Mouse (Mus musculus): ENCODE results near the gene Dip2c. TPM values are rescaled to one million over a fixed set of nuclear protein-coding genes. Genes with fewer than 3 reads are reported as not detected.

Gene Dip2c
- total and polyA plus RNA-seq, 2 experiments from 2014 or later = 7.1 to 63.6 TPM

- Histone ChIP-seq H3K4me1 (ENCODE audit: control insufficient read depth, insufficient read depth) (peaks cover 43% of the 10 kb centered on the region), H3K4me3 (ENCODE audit: low read depth, low read length) (no peak overlapping the region), H3K27ac (ENCODE audit: low read depth) (no peak overlapping the region), H3K9ac (replicated peaks; ENCODE audit: low read depth, low read length) (no peak overlapping the region), H3K27me3 (ENCODE audit: control insufficient read depth, insufficient read depth, low read length) (no peaks in the 10 kb centered on the region), H3K9me3 (replicated peaks; ENCODE audit: control insufficient read depth, low read length) (no peaks in the 10 kb centered on the region), H3K36me3 (replicated peaks; ENCODE audit: control insufficient read depth, insufficient read depth, low read length) (no peaks in the 10 kb centered on the region), H3K4me2 (ENCODE audit: low read depth, low read length) (no peak overlapping the region)
- TF ChIP-seq EP300 (IDR thresholded peaks at IDR 0.05; ENCODE audit: low read depth) = no peak
- no peak for TF ChIP-seq CTCF (IDR thresholded peaks at IDR 0.05; ENCODE audit: low read depth)
- no peak for DNase-seq (ENCODE audit: low spot score)
- no peak for ATAC-seq (ENCODE audit: insufficient read depth, low read depth)
- 83% methylated on average over 1 of the region's 1 CpGs for WGBS
These were observed 77.6 kb downstream of the Dip2c start for GRCm38 (mm10) chr13:9353890-9354289.

DNA sequence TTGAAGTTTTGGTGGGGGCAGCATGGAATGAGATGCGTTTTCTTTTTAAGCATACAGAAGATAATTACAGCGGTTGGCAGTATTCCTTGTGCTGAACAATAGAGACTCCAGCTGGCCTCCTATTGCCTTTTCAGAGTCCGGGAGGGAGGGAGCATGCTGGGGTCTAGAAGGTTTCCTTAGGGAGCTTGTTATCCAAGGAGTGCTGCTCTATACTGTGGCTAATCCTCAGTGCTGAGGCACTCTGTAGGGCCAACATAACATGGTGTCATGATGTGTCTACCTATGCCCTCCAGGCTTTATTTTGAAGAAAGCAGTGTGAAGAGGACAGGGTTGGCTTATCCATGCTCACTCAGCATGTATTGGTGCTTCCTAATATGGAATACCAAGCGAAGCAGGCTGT is 79.0 kb downstream of the Dip2c start:
- no peak for DNase-seq (ENCODE audit: low spot score)
- no peaks in the 10 kb centered on the region for H3K9me3 ChIP-seq (replicated peaks; ENCODE audit: control insufficient read depth, low read length)
- H3K27me3 ChIP-seq (ENCODE audit: control insufficient read depth, insufficient read depth, low read length) = no peaks in the 10 kb centered on the region
- no peak overlapping the region for H3K9ac ChIP-seq (replicated peaks; ENCODE audit: low read depth, low read length)
- no peak for TF ChIP-seq EP300 (IDR thresholded peaks at IDR 0.05; ENCODE audit: low read depth)
- TF ChIP-seq CTCF (IDR thresholded peaks at IDR 0.05; ENCODE audit: low read depth) = no peak
- no peak overlapping the region for H3K27ac ChIP-seq (ENCODE audit: low read depth)
- no peak for ATAC-seq (ENCODE audit: insufficient read depth, low read depth)
- 66% methylated on average over 4 of the region's 4 CpGs for WGBS
- H3K4me1 ChIP-seq (ENCODE audit: control insufficient read depth, insufficient read depth) = peaks cover 37% of the 10 kb centered on the region
- no peak overlapping the region for H3K4me2 ChIP-seq (ENCODE audit: low read depth, low read length)
- H3K4me3 ChIP-seq (ENCODE audit: low read depth, low read length) = no peak overlapping the region
- H3K36me3 ChIP-seq (replicated peaks; ENCODE audit: control insufficient read depth, insufficient read depth, low read length) = no peaks in the 10 kb centered on the region

DNA sequence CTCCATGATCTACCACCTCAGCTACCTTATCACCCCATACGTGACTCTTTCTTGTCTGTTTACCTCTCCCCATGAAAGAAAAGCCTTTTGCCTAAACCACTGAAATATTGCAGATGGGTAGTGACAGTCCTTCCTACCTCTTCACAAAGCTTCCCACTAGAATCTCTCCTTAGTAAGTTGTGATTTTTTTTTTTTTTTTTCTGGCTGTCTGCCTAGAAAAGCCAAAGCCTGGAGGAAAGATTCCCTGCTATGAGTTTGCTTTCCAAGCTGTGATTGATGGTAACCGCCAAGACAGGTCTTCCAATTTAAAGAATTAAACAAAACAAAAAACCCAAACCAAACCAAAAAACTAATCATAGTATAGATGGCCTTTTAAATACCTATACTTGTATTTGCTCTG is 85.1 kb downstream of the Dip2c start:
- no peaks in the 10 kb centered on the region for H3K36me3 ChIP-seq (replicated peaks; ENCODE audit: control insufficient read depth, insufficient read depth, low read length)
- no peak for DNase-seq (ENCODE audit: low spot score)
- WGBS = 53% methylated on average over 2 of the region's 2 CpGs
- TF ChIP-seq EP300 (IDR thresholded peaks at IDR 0.05; ENCODE audit: low read depth) = no peak
- TF ChIP-seq CTCF (IDR thresholded peaks at IDR 0.05; ENCODE audit: low read depth) = no peak
- no peaks in the 10 kb centered on the region for H3K27me3 ChIP-seq (ENCODE audit: control insufficient read depth, insufficient read depth, low read length)
- H3K4me3 ChIP-seq (ENCODE audit: low read depth, low read length) = no peak overlapping the region
- H3K9ac ChIP-seq (replicated peaks; ENCODE audit: low read depth, low read length) = no peak overlapping the region
- no peak overlapping the region for H3K4me2 ChIP-seq (ENCODE audit: low read depth, low read length)
- no peak overlapping the region for H3K27ac ChIP-seq (ENCODE audit: low read depth)
- H3K9me3 ChIP-seq (replicated peaks; ENCODE audit: control insufficient read depth, low read length) = no peaks in the 10 kb centered on the region
- peaks cover 29% of the 10 kb centered on the region for H3K4me1 ChIP-seq (ENCODE audit: control insufficient read depth, insufficient read depth)
- ATAC-seq (ENCODE audit: insufficient read depth, low read depth) = no peak

DNA sequence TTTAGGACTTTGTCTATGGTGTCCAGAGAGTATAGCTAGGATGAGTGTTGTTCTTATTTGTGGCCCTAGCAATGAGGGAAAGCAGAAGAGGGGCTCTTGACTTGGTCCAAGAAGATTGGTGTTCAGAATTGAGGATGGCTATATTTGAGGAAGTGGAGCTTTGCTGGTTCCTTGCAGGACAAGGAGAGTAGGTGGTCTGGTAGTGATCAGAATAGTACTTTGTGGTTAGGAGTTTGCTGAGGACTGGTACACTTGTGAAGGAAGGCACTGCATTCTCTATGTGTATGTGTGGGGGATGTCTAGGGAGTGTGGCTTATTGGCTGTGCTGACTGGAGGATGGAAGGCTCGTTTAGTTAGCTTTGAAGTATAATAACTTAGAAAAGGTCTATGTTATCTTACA is 95.1 kb downstream of the Dip2c start:
- peaks cover 6% of the 10 kb centered on the region; the same call in 1 of the 2 replicates for H3K4me1 ChIP-seq (ENCODE audit: control insufficient read depth, insufficient read depth)
- no peaks in the 10 kb centered on the region for H3K27me3 ChIP-seq (ENCODE audit: control insufficient read depth, insufficient read depth, low read length)
- no peaks in the 10 kb centered on the region for H3K9me3 ChIP-seq (replicated peaks; ENCODE audit: control insufficient read depth, low read length)
- ATAC-seq (ENCODE audit: insufficient read depth, low read depth) (no peak), DNase-seq (ENCODE audit: low spot score) (no peak)
- H3K4me3 ChIP-seq (ENCODE audit: low read depth, low read length) = no peak overlapping the region
- TF ChIP-seq EP300 (IDR thresholded peaks at IDR 0.05; ENCODE audit: low read depth) (no peak), CTCF (IDR thresholded peaks at IDR 0.05; ENCODE audit: low read depth) (no peak)
- no peaks in the 10 kb centered on the region for H3K36me3 ChIP-seq (replicated peaks; ENCODE audit: control insufficient read depth, insufficient read depth, low read length)
- 28% methylated on average over 1 of the region's 1 CpGs for WGBS
- H3K9ac ChIP-seq (replicated peaks; ENCODE audit: low read depth, low read length) = no peak overlapping the region
- no peak overlapping the region for H3K4me2 ChIP-seq (ENCODE audit: low read depth, low read length)
- no peak overlapping the region for H3K27ac ChIP-seq (ENCODE audit: low read depth)

DNA sequence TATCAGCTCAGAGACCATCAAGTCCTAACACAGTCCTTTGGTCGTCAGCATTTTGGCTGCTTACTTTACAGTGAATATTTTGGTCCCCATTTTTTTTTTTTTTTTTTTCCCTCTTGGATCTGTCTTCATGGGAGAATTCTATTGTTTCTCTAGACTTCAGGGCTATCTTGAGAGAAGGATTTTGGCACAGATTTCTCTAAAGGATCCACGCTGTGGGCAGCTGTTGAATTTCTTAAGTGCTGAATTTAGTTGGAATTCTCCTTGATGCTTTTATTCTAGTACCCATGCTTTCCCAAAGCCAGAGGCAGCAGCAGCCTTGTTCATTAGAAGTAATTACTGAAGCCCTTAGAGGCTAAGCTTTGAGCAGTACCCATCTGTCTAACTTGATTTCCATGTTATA is 100.8 kb downstream of the Dip2c start:
- Histone ChIP-seq H3K4me2 (ENCODE audit: low read depth, low read length) (no peak overlapping the region), H3K27me3 (ENCODE audit: control insufficient read depth, insufficient read depth, low read length) (no peaks in the 10 kb centered on the region), H3K4me1 (ENCODE audit: control insufficient read depth, insufficient read depth) (peaks cover 15% of the 10 kb centered on the region; the same call in 1 of the 2 replicates), H3K27ac (ENCODE audit: low read depth) (no peak overlapping the region), H3K36me3 (replicated peaks; ENCODE audit: control insufficient read depth, insufficient read depth, low read length) (no peaks in the 10 kb centered on the region), H3K9me3 (replicated peaks; ENCODE audit: control insufficient read depth, low read length) (0 out of 2 replicates have a peak, but pooled peaks cover 4% of the 10 kb centered on the region), H3K9ac (replicated peaks; ENCODE audit: low read depth, low read length) (no peak overlapping the region), H3K4me3 (ENCODE audit: low read depth, low read length) (no peak overlapping the region)
- WGBS = 58% methylated on average over 2 of the region's 2 CpGs
- DNase-seq (ENCODE audit: low spot score) (no peak), ATAC-seq (ENCODE audit: insufficient read depth, low read depth) (no peak)
- TF ChIP-seq EP300 (IDR thresholded peaks at IDR 0.05; ENCODE audit: low read depth) = no peak
- TF ChIP-seq CTCF (IDR thresholded peaks at IDR 0.05; ENCODE audit: low read depth) = no peak

DNA sequence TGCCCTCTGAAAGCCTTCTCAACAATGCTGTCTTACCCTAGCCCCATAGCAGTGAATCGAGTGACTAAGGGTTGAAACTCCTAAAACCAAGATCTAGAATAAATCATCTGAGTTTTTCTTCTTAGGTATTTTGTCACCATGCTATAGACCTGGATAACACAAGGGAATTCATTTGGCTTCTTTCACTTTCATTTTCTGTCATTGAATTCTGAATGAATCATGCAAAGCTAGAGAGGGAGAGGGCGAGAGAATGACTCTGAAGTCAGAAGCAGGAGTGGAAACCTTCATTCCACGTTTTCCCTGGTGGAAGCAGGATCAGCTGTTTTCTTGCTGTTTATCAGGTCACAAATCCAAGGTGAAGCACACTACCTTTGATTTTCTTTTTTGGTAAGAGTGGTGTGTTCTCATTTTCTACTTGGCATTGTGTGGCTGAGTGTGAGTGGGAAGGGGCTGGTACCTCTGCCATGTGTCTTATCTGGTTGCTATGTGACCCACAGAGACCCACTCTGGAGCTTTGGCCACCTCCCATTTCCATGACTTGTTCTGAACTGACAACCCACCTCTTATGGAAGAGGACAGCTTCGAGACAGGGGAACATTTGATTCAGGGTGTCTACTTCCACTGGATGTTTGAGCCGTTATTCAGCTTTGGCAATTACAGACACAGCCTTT is 104.5 kb downstream of the Dip2c start:
- 0 out of 2 replicates have a peak overlapping the region, but pooled peaks have one; percentile 9 for H3K4me2 ChIP-seq (ENCODE audit: low read depth, low read length)
- H3K27ac ChIP-seq (ENCODE audit: low read depth) = no peak overlapping the region
- WGBS = 72% methylated on average over 5 of the region's 5 CpGs
- ATAC-seq (ENCODE audit: insufficient read depth, low read depth) (no peak), DNase-seq (ENCODE audit: low spot score) (no peak)
- no peak for TF ChIP-seq EP300 (IDR thresholded peaks at IDR 0.05; ENCODE audit: low read depth)
- no peak for TF ChIP-seq CTCF (IDR thresholded peaks at IDR 0.05; ENCODE audit: low read depth)
- no peaks in the 10 kb centered on the region for H3K36me3 ChIP-seq (replicated peaks; ENCODE audit: control insufficient read depth, insufficient read depth, low read length)
- H3K27me3 ChIP-seq (ENCODE audit: control insufficient read depth, insufficient read depth, low read length) = no peaks in the 10 kb centered on the region
- H3K4me3 ChIP-seq (ENCODE audit: low read depth, low read length) = no peak overlapping the region
- H3K9ac ChIP-seq (replicated peaks; ENCODE audit: low read depth, low read length) = no peak overlapping the region
- H3K9me3 ChIP-seq (replicated peaks; ENCODE audit: control insufficient read depth, low read length) = 0 out of 2 replicates have a peak, but pooled peaks cover 4% of the 10 kb centered on the region
- H3K4me1 ChIP-seq (ENCODE audit: control insufficient read depth, insufficient read depth) = peaks cover 15% of the 10 kb centered on the region; the same call in 1 of the 2 replicates

All from heart, postnatal 0 days (tissue).